Mouse (Mus musculus) G1E (cell line): Measurements from ENCODE around the gene Celf5. TPM values are rescaled to one million over a fixed set of nuclear protein-coding genes. Genes with fewer than 3 reads are reported as not detected.

ENCODE experiments used
- ATAC-seq: 2 replicates; pipeline ENCODE4 v1.8.0; 2016; ENCODE audit warnings: mild to moderate bottlenecking; ENCODE audit not compliant: insufficient number of reproducible peaks, poor library complexity, low FRiP score, severe bottlenecking; ENCODE audit errors: extremely low read depth
- DNase-seq: peaks from one replicate; pipeline ENCODE4 v3.0.0; 2012; ENCODE audit warnings: low spot score
- H3K27me3 ChIP-seq: 2 replicates; pipeline ENCODE4 v1.6.1; 2012; ENCODE audit warnings: mild to moderate bottlenecking, low read length, inconsistent platforms; ENCODE audit not compliant: insufficient read depth
- H3K36me3 ChIP-seq: replicated peaks from 2 replicates; pipeline ENCODE3; 2012; ENCODE audit warnings: mild to moderate bottlenecking, inconsistent platforms
- H3K4me1 ChIP-seq: 2 replicates; pipeline ENCODE4 v1.6.1; 2012; ENCODE audit warnings: low read depth, low read length, inconsistent platforms, mixed read lengths; ENCODE audit not compliant: insufficient read depth
- H3K4me3 ChIP-seq: 2 replicates; pipeline ENCODE4 v1.5.1; 2012; ENCODE audit warnings: low read depth, mild to moderate bottlenecking, inconsistent platforms, low read length, moderate library complexity, mixed read lengths
- H3K9me3 ChIP-seq: replicated peaks from 2 replicates; pipeline ENCODE4 v1.6.1; 2012; ENCODE audit warnings: inconsistent platforms
- CTCF ChIP-seq: IDR thresholded peaks from 2 replicates; pipeline ENCODE4 v1.5.1; 2012; ENCODE audit warnings: low read depth, low read length, inconsistent platforms, mixed read lengths
- GATA1 ChIP-seq: IDR thresholded peaks from 2 replicates; pipeline ENCODE4 v1.6.1; 2012; ENCODE audit warnings: borderline replicate concordance, low read length, inconsistent platforms, mixed read lengths
- GATA2 ChIP-seq: IDR thresholded peaks from 2 replicates; pipeline ENCODE4 v1.6.1; 2012; ENCODE audit warnings: low read depth, low read length, inconsistent platforms, borderline replicate concordance
- POLR2AphosphoS5 ChIP-seq: IDR thresholded peaks from 2 replicates; pipeline ENCODE4 v1.6.1; 2012; ENCODE audit warnings: low read depth, low read length, inconsistent platforms; ENCODE audit not compliant: insufficient replicate concordance
- TAL1 ChIP-seq: conservative IDR thresholded peaks from 2 replicates; pipeline ENCODE4 v1.6.1; 2012; ENCODE audit warnings: low read depth, low read length, inconsistent platforms, mixed read lengths
- polyA plus RNA-seq: library from polyadenylated mRNA; stranded (reverse); fragments of >175 nt; gene quantifications from 2 replicates; pipeline ENCODE4 v1.2.3, GENCODE M21; 2012
- total RNA-seq, 2 experiments: library from RNA; stranded (forward) in 1 of 2; stranded (reverse) in 1 of 2; fragments of 200-1000 nt in 1 of 2; fragments of >200 nt in 1 of 2; fragmentation: Nextera tagmentation in 1 of 2; gene quantifications; 2 replicates each; pipeline ENCODE4 v1.2.3; 2014 to 2017

The Celf5 gene
- total RNA-seq (2014; fragmentation: Nextera tagmentation): not detected in 2 replicates
- total RNA-seq (2017): 0.05 and 0.06 TPM in 2 replicates
- polyA plus RNA-seq: 0.05 and 0.09 TPM in 2 replicates

DNA sequence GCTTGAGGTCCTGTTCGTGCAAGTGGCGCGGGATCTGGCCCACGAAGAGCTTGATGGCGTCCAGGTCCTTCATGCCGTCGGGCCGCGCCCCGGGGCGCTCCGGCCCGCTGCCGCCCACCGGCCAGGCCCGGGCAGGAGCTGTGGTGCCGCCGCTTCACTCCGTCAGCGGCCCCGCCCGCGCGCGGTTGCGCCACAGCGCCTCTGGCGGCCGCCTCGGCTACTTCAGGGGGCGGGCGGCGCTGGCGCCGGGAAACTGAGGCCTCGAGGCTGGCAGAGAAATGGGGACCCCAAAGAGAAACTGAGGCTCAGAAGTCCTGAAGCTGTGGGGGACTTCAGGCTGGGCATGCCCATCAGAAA lies at the start of gene Celf5:
Celf5 (minus strand) TSS at position 177 of the 357 bp plus-strand sequence.
- H3K9me3 ChIP-seq: no peaks in the 10 kb centered on the region
- peaks cover 33% of the 10 kb centered on the region for H3K27me3 ChIP-seq
- DNase-seq (peak; percentile 72), ATAC-seq (no peak)
- H3K36me3 ChIP-seq: peaks cover 26% of the 10 kb centered on the region
- H3K4me1 ChIP-seq: peaks cover 34% of the 10 kb centered on the region
- TF ChIP-seq CTCF (peak; percentile 43), GATA2 (no peak), GATA1 (no peak)
- peak within 1 kb of the TSS; percentile 68; the same call in 1 of the 2 replicates for H3K4me3 ChIP-seq

DNA sequence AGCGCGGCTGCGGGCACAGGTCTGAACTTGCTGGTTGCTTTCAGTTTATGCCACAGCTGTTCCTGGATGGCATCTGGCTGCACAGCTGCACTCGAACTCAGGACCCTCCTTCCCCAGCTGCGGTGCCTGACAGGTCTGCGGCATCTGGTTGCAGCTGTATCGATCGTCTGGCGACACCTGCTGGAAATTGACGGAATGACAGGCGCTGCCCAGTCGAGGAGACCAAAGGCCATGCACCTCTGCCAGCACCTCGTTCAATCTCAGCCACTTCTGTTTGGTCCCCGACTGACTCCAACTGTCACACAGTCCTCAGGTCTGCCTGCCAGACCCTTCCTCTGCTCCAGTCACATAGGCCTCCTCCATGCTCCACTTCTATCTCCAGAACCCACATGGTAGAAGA lies 44.3 kb upstream of the Celf5 start:
- TF ChIP-seq GATA1 (no peak), CTCF (peak; percentile 100)
- Histone ChIP-seq H3K36me3 (peaks cover 52% of the 10 kb centered on the region), H3K4me1 (peaks cover 53% of the 10 kb centered on the region), H3K27me3 (no peaks in the 10 kb centered on the region), H3K4me3 (no peak overlapping the region; the same call in 1 of the 2 replicates), H3K9me3 (no peaks in the 10 kb centered on the region)
- DNase-seq (peak; percentile 62), ATAC-seq (no peak)

DNA sequence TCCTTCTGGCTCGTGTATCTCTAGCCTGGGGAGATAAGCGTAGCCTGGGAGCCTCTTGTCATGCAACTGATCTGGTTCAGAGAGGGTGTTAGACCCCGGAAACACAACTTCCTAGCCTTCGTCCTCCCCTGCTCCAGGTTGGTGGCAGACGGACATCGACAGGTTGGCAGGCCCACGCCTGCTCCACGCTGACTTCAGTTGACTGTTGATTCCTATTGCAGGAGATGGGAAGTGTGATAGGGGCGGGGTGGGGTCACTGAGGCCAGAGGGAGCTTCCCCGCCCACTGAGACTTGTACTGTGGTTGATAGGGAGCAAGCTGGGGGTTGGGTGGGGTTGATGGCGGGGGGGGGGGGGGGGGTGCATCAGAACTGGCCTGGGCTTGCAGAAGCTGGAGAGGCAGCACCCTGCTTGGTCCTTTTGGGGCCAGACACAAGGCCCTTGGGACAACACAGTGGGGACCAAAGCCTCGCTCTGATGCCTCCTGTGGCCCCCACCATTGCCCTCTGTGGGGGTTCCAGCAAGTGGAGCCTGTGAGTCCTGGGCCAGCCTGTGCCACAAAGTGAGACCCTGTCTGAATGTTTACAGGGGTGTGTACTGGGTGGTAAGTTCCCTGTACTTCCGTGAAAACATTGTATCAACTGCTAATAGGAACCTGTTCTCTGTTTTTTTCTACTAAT lies 42.6 kb upstream of the Celf5 start:
- H3K4me3 ChIP-seq: peak overlapping the region; percentile 67; the same call in 1 of the 2 replicates
- H3K9me3 ChIP-seq: no peaks in the 10 kb centered on the region
- peaks cover 61% of the 10 kb centered on the region for H3K4me1 ChIP-seq
- peak; percentile 82 for DNase-seq
- TF ChIP-seq TAL1: no peak
- no peak for TF ChIP-seq GATA2
- TF ChIP-seq POLR2AphosphoS5: no peak
- TF ChIP-seq GATA1: no peak
- no peak for TF ChIP-seq CTCF
- peaks cover 51% of the 10 kb centered on the region for H3K36me3 ChIP-seq
- peak; percentile 47 for ATAC-seq
- no peaks in the 10 kb centered on the region for H3K27me3 ChIP-seq

DNA sequence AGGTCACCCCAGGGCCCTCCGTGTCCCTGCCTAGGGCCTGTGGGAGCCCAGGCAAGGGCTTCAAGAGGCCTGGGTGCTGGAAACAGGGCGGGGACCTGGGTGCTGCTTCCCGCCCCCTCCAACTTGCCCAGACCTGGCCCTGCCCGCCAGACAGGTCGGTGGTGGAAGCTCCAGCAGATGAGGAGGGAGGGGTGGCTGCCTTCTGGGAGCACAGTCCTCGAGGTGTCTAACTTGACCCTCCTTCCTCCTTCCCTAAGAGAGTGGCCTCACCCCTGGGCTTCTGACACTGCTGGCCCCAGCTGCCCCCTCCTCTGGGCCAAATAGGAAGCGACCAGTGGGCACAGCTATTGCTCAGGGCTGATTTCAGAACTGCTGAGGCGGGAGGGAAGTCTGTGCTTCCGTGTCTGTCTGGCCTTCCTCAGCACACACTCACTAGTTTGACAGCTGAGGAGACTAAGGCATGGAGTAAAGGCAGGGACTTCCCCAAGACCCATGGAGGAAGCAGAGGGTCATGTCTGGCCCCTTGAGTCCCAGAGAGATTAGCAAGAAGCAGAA lies 41.6 kb upstream of the Celf5 start, which contains the start of gene Gna15:
Gna15 (minus strand) TSS at position 175 of the 555 bp plus-strand sequence.
- ATAC-seq (peak; percentile 47), DNase-seq (peak; percentile 69)

DNA sequence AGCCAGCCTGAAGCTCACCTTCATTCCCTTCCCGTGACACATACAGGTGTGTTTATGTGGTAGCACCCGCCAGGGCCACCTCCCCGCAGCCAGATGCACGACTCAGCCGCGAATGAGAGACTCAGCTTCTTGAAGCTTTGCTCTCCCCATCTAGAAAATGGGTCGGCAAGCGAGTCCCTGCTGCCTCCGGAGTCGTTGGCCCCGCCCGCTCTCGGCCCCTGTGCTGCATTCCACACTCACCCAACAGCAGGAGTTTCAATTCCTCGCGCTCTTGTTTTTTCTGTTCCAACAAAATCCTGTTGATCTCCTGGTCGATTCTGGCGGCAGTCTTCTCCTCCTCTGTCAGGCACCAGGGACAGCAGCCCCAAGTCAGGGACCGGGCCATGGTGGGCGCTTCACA lies 41.1 kb upstream of the Celf5 start:
- H3K9me3 ChIP-seq: no peaks in the 10 kb centered on the region
- TF ChIP-seq GATA1: no peak
- TF ChIP-seq CTCF: no peak
- TF ChIP-seq GATA2: no peak
- no peak for TF ChIP-seq POLR2AphosphoS5
- no peak for TF ChIP-seq TAL1
- ATAC-seq (no peak), DNase-seq (no peak)
- H3K4me3 ChIP-seq: peak overlapping the region; percentile 73
- H3K4me1 ChIP-seq: peaks cover 75% of the 10 kb centered on the region
- peaks cover 46% of the 10 kb centered on the region for H3K36me3 ChIP-seq
- H3K27me3 ChIP-seq: no peaks in the 10 kb centered on the region

More for the DNA sequence above, 41.6 kb upstream of the Celf5 start, which contains the start of gene Gna15:
- no peak for TF ChIP-seq GATA2
- TF ChIP-seq TAL1: no peak
- TF ChIP-seq GATA1: no peak
- no peak for TF ChIP-seq CTCF
- TF ChIP-seq POLR2AphosphoS5: no peak
- Histone ChIP-seq H3K9me3 (no peaks in the 10 kb centered on the region), H3K4me1 (peaks cover 71% of the 10 kb centered on the region), H3K27me3 (no peaks in the 10 kb centered on the region), H3K36me3 (peaks cover 51% of the 10 kb centered on the region), H3K4me3 (peak within 1 kb of the TSS; percentile 73)

DNA sequence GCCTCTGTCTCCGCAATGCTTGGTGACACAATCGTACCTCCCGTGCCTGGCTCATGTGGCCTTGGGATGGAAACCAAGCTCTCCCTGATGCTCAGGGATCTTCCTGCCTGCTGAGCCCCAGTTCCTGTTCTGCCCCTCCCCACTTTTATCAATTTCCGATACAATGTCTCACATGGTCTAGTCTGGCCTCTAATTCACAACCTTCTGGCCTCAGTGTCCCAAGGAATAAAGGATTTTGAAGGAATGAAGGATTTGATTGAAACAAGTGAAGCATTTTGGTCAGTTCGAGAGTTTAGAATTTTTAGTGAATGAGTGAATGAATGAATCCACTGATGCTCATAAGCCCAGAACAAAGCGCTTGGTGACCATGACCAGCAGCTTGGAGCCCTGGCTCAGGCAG lies 40.6 kb upstream of the Celf5 start:
- Histone ChIP-seq H3K4me1 (peaks cover 78% of the 10 kb centered on the region), H3K27me3 (no peaks in the 10 kb centered on the region), H3K4me3 (peak overlapping the region; percentile 73), H3K9me3 (no peaks in the 10 kb centered on the region), H3K36me3 (peaks cover 44% of the 10 kb centered on the region)
- ATAC-seq: no peak
- TF ChIP-seq GATA1 (no peak), GATA2 (no peak), POLR2AphosphoS5 (no peak), TAL1 (no peak), CTCF (no peak)
- no peak for DNase-seq
